Mouse (Mus musculus): Measurements from ENCODE around the gene Atp8a2. TPM values are rescaled to one million over a fixed set of nuclear protein-coding genes. Genes with fewer than 3 reads are reported as not detected.

Gene Atp8a2
- total RNA-seq, 1 experiment = 0.62 TPM

DNA sequence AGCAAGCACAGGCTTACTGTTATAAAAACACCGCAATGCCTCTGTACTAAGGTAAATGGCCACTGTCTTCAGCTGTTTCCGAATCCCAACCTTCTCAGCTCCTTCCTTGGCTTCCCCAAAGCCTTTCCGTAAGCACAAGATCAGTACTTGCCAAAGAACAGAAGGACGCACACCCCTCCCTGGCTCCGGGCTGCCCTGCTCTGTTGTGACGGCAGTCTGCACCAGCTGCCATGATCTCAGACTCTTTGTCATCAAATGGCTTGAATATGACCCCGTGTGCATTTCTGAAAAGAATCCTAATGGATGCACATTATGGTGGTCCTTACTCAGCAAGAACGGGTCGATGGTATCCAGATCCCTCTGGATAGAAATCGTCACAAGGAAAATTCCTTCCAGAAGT lies 53.7 kb downstream of the Atp8a2 start:
- Histone ChIP-seq H3K9ac (ENCODE audit: insufficient read depth, low read depth, low read length, poor library complexity, severe bottlenecking) (no peak overlapping the region), H3K4me1 (ENCODE audit: control insufficient read depth in 2 of 2, insufficient read depth in 2 of 2, low read length in 2 of 2, poor library complexity in 1 of 2) (no peaks in the 10 kb centered on the region), H3K27ac (ENCODE audit: insufficient read depth, low read depth, low read length, poor library complexity, severe bottlenecking) (no peak overlapping the region), H3K4me3 (ENCODE audit: insufficient read depth in 1 of 2, low read depth in 1 of 2, low read length in 2 of 2, poor library complexity in 1 of 2, severe bottlenecking in 1 of 2) (no peak overlapping the region), H3K36me3 (ENCODE audit: control insufficient read depth, insufficient read depth, low read length, poor library complexity, severe bottlenecking) (no peaks in the 10 kb centered on the region), H3K9me3 (ENCODE audit: control insufficient read depth, insufficient read depth, low read depth, low read length) (no peaks in the 10 kb centered on the region)
- TF ChIP-seq HCFC1 (IDR thresholded peaks at IDR 0.05; ENCODE audit: borderline replicate concordance, insufficient read depth, low read length) (no peak), ZNF384 (IDR thresholded peaks at IDR 0.05; ENCODE audit: low read depth, low read length) (no peak), ZC3H11A (IDR thresholded peaks at IDR 0.05; ENCODE audit: borderline replicate concordance, low read depth, low read length) (no peak), CHD2 (IDR thresholded peaks at IDR 0.05; ENCODE audit: low read depth, low read length) (no peak), MAFK (IDR thresholded peaks at IDR 0.05; ENCODE audit: insufficient read depth, low read depth, low read length) (no peak)
- DNase-seq (ENCODE audit: low read depth, low spot score) = no peak
- in situ Hi-C loops (cut with MboI; ENCODE audit: low sequenced_read_pairs in 2 of 2, unreplicated experiment in 2 of 2) = no loop called here

DNA sequence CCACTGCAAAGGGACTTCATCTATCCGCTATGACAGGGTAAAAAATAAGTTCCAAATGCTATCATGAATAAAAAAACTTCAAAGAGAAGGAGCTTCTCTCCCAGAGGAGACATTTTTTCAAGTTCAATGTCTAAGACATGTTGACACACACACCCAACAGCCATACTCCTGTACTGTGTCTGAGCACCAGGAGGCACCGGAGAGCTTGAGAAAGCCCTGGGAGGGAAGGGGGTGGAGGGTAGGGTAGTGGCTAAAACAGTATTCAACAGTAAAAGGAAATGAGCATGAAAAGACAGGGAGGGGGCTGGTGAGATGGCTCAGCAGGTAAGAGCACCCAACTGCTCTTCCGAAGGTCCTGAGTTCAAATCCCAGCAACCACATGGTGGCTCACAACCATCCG lies 58.6 kb downstream of the Atp8a2 start:
- no peak for TF ChIP-seq ZNF384 (IDR thresholded peaks at IDR 0.05; ENCODE audit: low read depth, low read length)
- TF ChIP-seq ZC3H11A (IDR thresholded peaks at IDR 0.05; ENCODE audit: borderline replicate concordance, low read depth, low read length) = no peak
- no peak for TF ChIP-seq MAFK (IDR thresholded peaks at IDR 0.05; ENCODE audit: insufficient read depth, low read depth, low read length)
- no peak for TF ChIP-seq HCFC1 (IDR thresholded peaks at IDR 0.05; ENCODE audit: borderline replicate concordance, insufficient read depth, low read length)
- no peak for TF ChIP-seq CHD2 (IDR thresholded peaks at IDR 0.05; ENCODE audit: low read depth, low read length)
- in situ Hi-C loops (cut with MboI; ENCODE audit: low sequenced_read_pairs in 2 of 2, unreplicated experiment in 2 of 2) = no loop called here
- Histone ChIP-seq H3K9ac (ENCODE audit: insufficient read depth, low read depth, low read length, poor library complexity, severe bottlenecking) (no peak overlapping the region), H3K9me3 (ENCODE audit: control insufficient read depth, insufficient read depth, low read depth, low read length) (no peaks in the 10 kb centered on the region), H3K4me3 (ENCODE audit: insufficient read depth in 1 of 2, low read depth in 1 of 2, low read length in 2 of 2, poor library complexity in 1 of 2, severe bottlenecking in 1 of 2) (no peak overlapping the region), H3K4me1 (ENCODE audit: control insufficient read depth in 2 of 2, insufficient read depth in 2 of 2, low read length in 2 of 2, poor library complexity in 1 of 2) (no peaks in the 10 kb centered on the region), H3K27ac (ENCODE audit: insufficient read depth, low read depth, low read length, poor library complexity, severe bottlenecking) (no peak overlapping the region), H3K36me3 (ENCODE audit: control insufficient read depth, insufficient read depth, low read length, poor library complexity, severe bottlenecking) (no peaks in the 10 kb centered on the region)
- DNase-seq (ENCODE audit: low read depth, low spot score) = no peak

DNA sequence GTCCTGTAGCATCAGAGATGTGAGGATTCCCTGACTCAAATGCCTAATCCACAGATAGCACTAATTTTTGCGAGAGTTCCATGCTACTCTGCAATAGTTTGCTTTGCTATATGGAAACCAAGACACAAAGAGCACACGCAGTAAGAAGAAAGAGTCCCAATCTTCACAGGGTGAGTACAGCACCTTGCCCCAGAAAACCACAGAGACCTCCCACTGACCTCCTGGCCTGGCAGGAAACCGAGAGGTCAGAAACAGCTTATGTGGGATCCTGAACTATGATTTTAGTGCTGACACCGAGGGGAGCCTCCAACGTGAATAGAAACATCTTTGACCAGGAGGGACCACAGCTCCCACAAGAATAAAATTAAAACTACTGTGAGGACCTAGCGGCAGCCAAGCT lies 59.2 kb downstream of the Atp8a2 start:
- Histone ChIP-seq H3K4me1 (ENCODE audit: control insufficient read depth in 2 of 2, insufficient read depth in 2 of 2, low read length in 2 of 2, poor library complexity in 1 of 2) (no peaks in the 10 kb centered on the region), H3K27ac (ENCODE audit: insufficient read depth, low read depth, low read length, poor library complexity, severe bottlenecking) (peak overlapping the region; percentile 4; the same call in 1 of the 2 replicates), H3K9me3 (ENCODE audit: control insufficient read depth, insufficient read depth, low read depth, low read length) (no peaks in the 10 kb centered on the region), H3K4me3 (ENCODE audit: insufficient read depth in 1 of 2, low read depth in 1 of 2, low read length in 2 of 2, poor library complexity in 1 of 2, severe bottlenecking in 1 of 2) (no peak overlapping the region), H3K9ac (ENCODE audit: insufficient read depth, low read depth, low read length, poor library complexity, severe bottlenecking) (no peak overlapping the region), H3K36me3 (ENCODE audit: control insufficient read depth, insufficient read depth, low read length, poor library complexity, severe bottlenecking) (no peaks in the 10 kb centered on the region)
- no peak for DNase-seq (ENCODE audit: low read depth, low spot score)
- in situ Hi-C loops (cut with MboI; ENCODE audit: low sequenced_read_pairs in 2 of 2, unreplicated experiment in 2 of 2) = no loop called here
- TF ChIP-seq MAFK (IDR thresholded peaks at IDR 0.05; ENCODE audit: insufficient read depth, low read depth, low read length) = no peak
- no peak for TF ChIP-seq HCFC1 (IDR thresholded peaks at IDR 0.05; ENCODE audit: borderline replicate concordance, insufficient read depth, low read length)
- no peak for TF ChIP-seq CHD2 (IDR thresholded peaks at IDR 0.05; ENCODE audit: low read depth, low read length)
- TF ChIP-seq ZNF384 (IDR thresholded peaks at IDR 0.05; ENCODE audit: low read depth, low read length) = no peak
- no peak for TF ChIP-seq ZC3H11A (IDR thresholded peaks at IDR 0.05; ENCODE audit: borderline replicate concordance, low read depth, low read length)

DNA sequence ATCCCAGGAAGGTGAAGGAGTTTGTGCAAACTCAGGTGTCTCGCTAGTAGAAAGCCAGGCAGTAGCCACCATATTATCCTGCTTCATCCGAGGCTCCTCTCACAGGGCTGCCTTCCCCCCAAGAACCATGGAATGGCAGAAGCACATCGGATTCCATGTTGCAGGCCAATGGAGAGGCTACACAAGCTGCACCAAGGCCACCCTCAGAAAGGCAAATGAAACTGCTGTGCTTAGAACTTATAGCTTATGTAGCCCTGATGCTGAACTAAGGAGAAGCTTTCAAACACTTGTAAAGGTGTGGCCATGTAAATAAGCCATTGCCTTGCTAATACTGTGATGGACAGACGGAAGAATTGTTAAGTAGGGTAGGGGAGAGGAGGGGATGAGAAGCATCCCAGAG lies 61.2 kb downstream of the Atp8a2 start:
- no peak overlapping the region for H3K27ac ChIP-seq (ENCODE audit: insufficient read depth, low read depth, low read length, poor library complexity, severe bottlenecking)
- in situ Hi-C loops (cut with MboI; ENCODE audit: low sequenced_read_pairs in 2 of 2, unreplicated experiment in 2 of 2) = no loop called here
- H3K36me3 ChIP-seq (ENCODE audit: control insufficient read depth, insufficient read depth, low read length, poor library complexity, severe bottlenecking) = no peaks in the 10 kb centered on the region
- TF ChIP-seq ZC3H11A (IDR thresholded peaks at IDR 0.05; ENCODE audit: borderline replicate concordance, low read depth, low read length) (no peak), ZNF384 (IDR thresholded peaks at IDR 0.05; ENCODE audit: low read depth, low read length) (no peak), MAFK (IDR thresholded peaks at IDR 0.05; ENCODE audit: insufficient read depth, low read depth, low read length) (no peak), HCFC1 (IDR thresholded peaks at IDR 0.05; ENCODE audit: borderline replicate concordance, insufficient read depth, low read length) (no peak), CHD2 (IDR thresholded peaks at IDR 0.05; ENCODE audit: low read depth, low read length) (no peak)
- DNase-seq (ENCODE audit: low read depth, low spot score) = no peak
- no peaks in the 10 kb centered on the region for H3K9me3 ChIP-seq (ENCODE audit: control insufficient read depth, insufficient read depth, low read depth, low read length)
- no peak overlapping the region for H3K9ac ChIP-seq (ENCODE audit: insufficient read depth, low read depth, low read length, poor library complexity, severe bottlenecking)
- no peak overlapping the region for H3K4me3 ChIP-seq (ENCODE audit: insufficient read depth in 1 of 2, low read depth in 1 of 2, low read length in 2 of 2, poor library complexity in 1 of 2, severe bottlenecking in 1 of 2)
- H3K4me1 ChIP-seq (ENCODE audit: control insufficient read depth in 2 of 2, insufficient read depth in 2 of 2, low read length in 2 of 2, poor library complexity in 1 of 2) = no peaks in the 10 kb centered on the region

DNA sequence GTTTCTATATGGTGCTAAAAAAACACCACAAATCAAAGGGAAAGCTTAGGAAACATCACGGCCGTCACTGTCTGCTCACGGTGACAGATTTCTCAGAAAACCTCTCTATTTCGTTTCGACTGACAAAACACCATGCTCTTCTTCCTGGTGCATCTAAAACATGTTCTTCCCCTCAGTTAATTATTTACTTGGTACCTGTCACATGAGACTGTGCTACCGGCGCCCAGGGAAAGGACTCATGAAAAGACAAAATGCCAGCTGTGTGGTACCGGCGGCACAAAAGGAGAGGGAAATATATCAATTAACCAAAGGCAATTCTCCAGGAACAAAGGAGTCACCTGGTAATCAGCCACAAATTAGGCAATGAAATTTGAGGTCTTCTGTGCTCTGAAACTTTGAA lies 62.3 kb downstream of the Atp8a2 start:
- Histone ChIP-seq H3K36me3 (ENCODE audit: control insufficient read depth, insufficient read depth, low read length, poor library complexity, severe bottlenecking) (no peaks in the 10 kb centered on the region), H3K9me3 (ENCODE audit: control insufficient read depth, insufficient read depth, low read depth, low read length) (no peaks in the 10 kb centered on the region), H3K9ac (ENCODE audit: insufficient read depth, low read depth, low read length, poor library complexity, severe bottlenecking) (no peak overlapping the region), H3K27ac (ENCODE audit: insufficient read depth, low read depth, low read length, poor library complexity, severe bottlenecking) (no peak overlapping the region), H3K4me1 (ENCODE audit: control insufficient read depth in 2 of 2, insufficient read depth in 2 of 2, low read length in 2 of 2, poor library complexity in 1 of 2) (no peaks in the 10 kb centered on the region), H3K4me3 (ENCODE audit: insufficient read depth in 1 of 2, low read depth in 1 of 2, low read length in 2 of 2, poor library complexity in 1 of 2, severe bottlenecking in 1 of 2) (no peak overlapping the region)
- in situ Hi-C loops (cut with MboI; ENCODE audit: low sequenced_read_pairs in 2 of 2, unreplicated experiment in 2 of 2) = no loop called here
- DNase-seq (ENCODE audit: low read depth, low spot score) = no peak
- no peak for TF ChIP-seq CHD2 (IDR thresholded peaks at IDR 0.05; ENCODE audit: low read depth, low read length)
- no peak for TF ChIP-seq MAFK (IDR thresholded peaks at IDR 0.05; ENCODE audit: insufficient read depth, low read depth, low read length)
